Mouse (Mus musculus): ENCODE measurements around the gene Defb25. TPM values are rescaled to one million over a fixed set of nuclear protein-coding genes. Genes with fewer than 3 reads are reported as not detected.

Defb25 gene
- polyA plus RNA-seq, 1 experiment from 2014 or later, result 0.77 TPM

- Histone ChIP-seq H3K27me3 (no peaks in the 10 kb centered on the region), H3K4me2 (no peak overlapping the region), H3K4me1 (replicated peaks) (peaks cover 15% of the 10 kb centered on the region; the same call in 1 of the 2 replicates), H3K27ac (peak overlapping the region; percentile 57; the same call in 1 of the 2 replicates), H3K4me3 (no peak overlapping the region), H3K36me3 (no peaks in the 10 kb centered on the region), H3K9me3 (replicated peaks) (no peaks in the 10 kb centered on the region), H3K9ac (no peak overlapping the region)
- WGBS, result 40% methylated on average over 10 of the region's 10 CpGs
- ATAC-seq (replicated peaks; ENCODE audit: insufficient number of reproducible peaks, insufficient read depth, low FRiP score, low read depth), result peak; percentile 68
Observed at GRCm38 (mm10) chr2:152652901-152653620, 30.2 kb upstream of the Defb25 start.

GRCm38 (mm10) chr2:152639406-152640113 lies 16.7 kb upstream of the Defb25 start:
- H3K4me1 ChIP-seq (replicated peaks), result peaks cover 27% of the 10 kb centered on the region
- H3K9ac ChIP-seq, result 0 out of 2 replicates have a peak overlapping the region, but pooled peaks have one; percentile 23
- H3K9me3 ChIP-seq (replicated peaks), result no peaks in the 10 kb centered on the region
- H3K36me3 ChIP-seq, result no peaks in the 10 kb centered on the region
- 18% methylated on average over 11 of the region's 11 CpGs for WGBS
- H3K4me3 ChIP-seq, result no peak overlapping the region
- H3K27ac ChIP-seq, result peak overlapping the region; percentile 87
- H3K27me3 ChIP-seq, result 0 out of 2 replicates have a peak, but pooled peaks cover under 1% of the 10 kb centered on the region
- ATAC-seq (replicated peaks; ENCODE audit: insufficient number of reproducible peaks, insufficient read depth, low FRiP score, low read depth), result peak; percentile 11; the same call in 1 of the 2 replicates
- no peak overlapping the region for H3K4me2 ChIP-seq

DNA sequence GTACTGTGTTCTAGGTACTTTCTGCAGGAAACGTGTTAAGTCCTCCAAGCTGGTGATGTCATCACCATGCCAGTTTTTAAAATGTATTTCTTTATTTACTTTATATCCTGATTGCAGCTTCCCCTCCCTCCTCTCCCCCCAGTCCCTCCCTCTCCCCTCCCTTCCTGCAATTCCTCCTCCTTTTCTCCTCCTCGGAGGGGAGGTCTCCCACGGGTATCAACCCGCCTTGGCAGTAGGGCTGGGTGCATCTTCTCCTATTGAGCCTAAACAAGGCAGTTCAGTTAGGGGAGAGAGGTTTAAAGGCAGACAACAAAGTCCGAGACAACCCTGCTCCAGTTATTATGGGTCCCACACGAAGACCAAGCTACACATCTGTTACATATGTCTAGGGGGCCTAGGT lies 16.0 kb upstream of the Defb25 start:
- H3K9me3 ChIP-seq (replicated peaks), result no peaks in the 10 kb centered on the region
- WGBS, result 58% methylated on average over 6 of the region's 6 CpGs
- no peak for ATAC-seq (replicated peaks; ENCODE audit: insufficient number of reproducible peaks, insufficient read depth, low FRiP score, low read depth)
- H3K4me3 ChIP-seq, result no peak overlapping the region
- H3K4me2 ChIP-seq, result no peak overlapping the region
- 0 out of 2 replicates have a peak, but pooled peaks cover 5% of the 10 kb centered on the region for H3K27me3 ChIP-seq
- H3K36me3 ChIP-seq, result no peaks in the 10 kb centered on the region
- H3K4me1 ChIP-seq (replicated peaks), result peaks cover 32% of the 10 kb centered on the region
- H3K9ac ChIP-seq, result no peak overlapping the region
- peak overlapping the region; percentile 87 for H3K27ac ChIP-seq

- H3K4me1 ChIP-seq (replicated peaks), result peaks cover 43% of the 10 kb centered on the region
- 0 out of 2 replicates have a peak, but pooled peaks cover 5% of the 10 kb centered on the region for H3K27me3 ChIP-seq
- no peaks in the 10 kb centered on the region for H3K9me3 ChIP-seq (replicated peaks)
- ATAC-seq (replicated peaks; ENCODE audit: insufficient number of reproducible peaks, insufficient read depth, low FRiP score, low read depth), result no peak
- 82% methylated on average over 4 of the region's 4 CpGs for WGBS
- no peak overlapping the region for H3K4me3 ChIP-seq
- no peaks in the 10 kb centered on the region for H3K36me3 ChIP-seq
- H3K9ac ChIP-seq, result no peak overlapping the region
- H3K27ac ChIP-seq, result peak overlapping the region; percentile 87
- H3K4me2 ChIP-seq, result no peak overlapping the region
Observed at GRCm38 (mm10) chr2:152637381-152637780, 14.5 kb upstream of the Defb25 start.

GRCm38 (mm10) chr2:152637006-152637322 lies 14.1 kb upstream of the Defb25 start:
- no peak for ATAC-seq (replicated peaks; ENCODE audit: insufficient number of reproducible peaks, insufficient read depth, low FRiP score, low read depth)
- H3K4me1 ChIP-seq (replicated peaks), result peaks cover 46% of the 10 kb centered on the region

DNA sequence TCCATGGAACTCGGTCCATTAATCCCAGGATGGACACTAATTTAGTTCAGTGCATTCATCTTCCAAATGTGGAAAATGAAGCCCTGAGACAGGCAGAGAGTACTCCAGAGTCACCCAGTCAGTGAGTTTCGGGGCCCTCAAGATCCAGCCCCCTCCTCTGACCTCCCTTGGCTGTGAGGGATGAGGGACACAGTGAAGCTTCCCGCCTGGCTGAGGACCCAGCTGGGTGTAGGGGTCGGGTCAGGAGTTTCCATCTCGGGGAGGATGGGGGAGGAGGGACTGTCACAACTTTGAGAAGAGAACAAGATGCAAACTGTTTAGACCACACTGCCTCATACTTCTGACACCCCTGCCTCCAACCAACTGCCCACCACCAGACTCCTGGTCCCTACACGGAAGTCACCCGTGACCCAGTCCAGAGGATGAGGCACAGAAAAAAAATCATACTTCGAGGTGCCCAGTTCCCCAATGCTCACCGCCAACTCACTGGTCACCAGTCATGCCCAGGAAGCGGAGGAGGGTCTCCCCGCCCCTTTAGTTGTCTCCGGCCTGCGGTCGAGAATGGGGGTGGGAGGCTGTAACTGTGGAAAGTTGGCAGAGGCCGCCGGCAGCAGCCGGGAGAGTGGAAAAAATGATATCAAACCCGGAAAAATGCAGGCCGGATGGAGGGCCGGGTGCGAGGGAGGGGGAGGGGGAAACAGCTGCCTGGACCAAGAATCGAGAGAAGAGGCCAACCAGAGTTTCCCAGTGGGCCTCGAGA lies 13.6 kb upstream of the Defb25 start:
- 0 out of 2 replicates have a peak, but pooled peaks cover 5% of the 10 kb centered on the region for H3K27me3 ChIP-seq
- WGBS, result 44% methylated on average over 23 of the region's 23 CpGs
- H3K4me3 ChIP-seq, result no peak overlapping the region
- peak overlapping the region; percentile 87 for H3K27ac ChIP-seq
- no peak overlapping the region for H3K9ac ChIP-seq
- no peaks in the 10 kb centered on the region for H3K36me3 ChIP-seq
- no peak overlapping the region for H3K4me2 ChIP-seq
- no peaks in the 10 kb centered on the region for H3K9me3 ChIP-seq (replicated peaks)
- peaks cover 46% of the 10 kb centered on the region for H3K4me1 ChIP-seq (replicated peaks)
- peak; percentile 72 for ATAC-seq (replicated peaks; ENCODE audit: insufficient number of reproducible peaks, insufficient read depth, low FRiP score, low read depth)

More at GRCm38 (mm10) chr2:152637006-152637322, 14.1 kb upstream of the Defb25 start:
- H3K27me3 ChIP-seq, result 0 out of 2 replicates have a peak, but pooled peaks cover 5% of the 10 kb centered on the region
- H3K9ac ChIP-seq, result no peak overlapping the region
- 61% methylated on average over 6 of the region's 6 CpGs for WGBS
- no peaks in the 10 kb centered on the region for H3K36me3 ChIP-seq
- H3K4me2 ChIP-seq, result no peak overlapping the region
- peak overlapping the region; percentile 87 for H3K27ac ChIP-seq
- H3K4me3 ChIP-seq, result no peak overlapping the region
- no peaks in the 10 kb centered on the region for H3K9me3 ChIP-seq (replicated peaks)

- no peak overlapping the region for H3K9ac ChIP-seq
- H3K27me3 ChIP-seq, result 0 out of 2 replicates have a peak, but pooled peaks cover 5% of the 10 kb centered on the region
- peaks cover 40% of the 10 kb centered on the region for H3K4me1 ChIP-seq (replicated peaks)
- no peak overlapping the region for H3K4me2 ChIP-seq
- ATAC-seq (replicated peaks; ENCODE audit: insufficient number of reproducible peaks, insufficient read depth, low FRiP score, low read depth), result no peak
- H3K27ac ChIP-seq, result 0 out of 2 replicates have a peak overlapping the region, but pooled peaks have one; percentile 87
- H3K9me3 ChIP-seq (replicated peaks), result no peaks in the 10 kb centered on the region
- H3K36me3 ChIP-seq, result no peaks in the 10 kb centered on the region
- H3K4me3 ChIP-seq, result no peak overlapping the region
- WGBS, result 56% methylated on average over 29 of the region's 29 CpGs
Observed at GRCm38 (mm10) chr2:152634311-152634710, 11.5 kb upstream of the Defb25 start.

- no peak for ATAC-seq (replicated peaks; ENCODE audit: insufficient number of reproducible peaks, insufficient read depth, low FRiP score, low read depth)
- Histone ChIP-seq H3K9ac (peak overlapping the region; percentile 35), H3K36me3 (no peaks in the 10 kb centered on the region), H3K4me1 (replicated peaks) (peaks cover 39% of the 10 kb centered on the region), H3K4me3 (peak overlapping the region; percentile 22), H3K9me3 (replicated peaks) (no peaks in the 10 kb centered on the region), H3K27ac (peak overlapping the region; percentile 56), H3K4me2 (peak overlapping the region; percentile 50), H3K27me3 (peaks cover 6% of the 10 kb centered on the region; the same call in 1 of the 2 replicates)
- 23% methylated on average over 17 of the region's 17 CpGs for WGBS
Observed at GRCm38 (mm10) chr2:152633334-152633733, 10.5 kb upstream of the Defb25 start.

DNA sequence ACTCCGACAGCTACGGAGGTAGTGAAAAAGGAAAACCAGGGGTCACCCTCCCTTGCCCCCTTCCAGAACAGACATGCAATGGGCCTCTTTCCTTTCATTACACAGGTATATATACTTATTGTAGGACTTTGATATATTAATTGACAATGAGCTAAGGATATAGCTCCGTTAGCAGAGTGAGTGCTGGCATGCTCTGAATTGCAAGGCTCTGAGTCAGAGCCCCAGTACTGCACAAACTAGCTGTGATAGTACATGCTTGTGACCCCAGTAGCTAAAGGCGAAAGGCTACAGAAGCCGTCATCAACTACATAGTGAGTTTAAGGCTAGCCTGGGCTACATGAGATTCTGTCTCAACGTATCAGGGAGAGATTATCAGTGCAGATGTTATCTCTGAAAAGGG lies 7.1 kb upstream of the Defb25 start:
- Histone ChIP-seq H3K9ac (no peak overlapping the region), H3K27me3 (peaks cover 32% of the 10 kb centered on the region), H3K4me3 (no peak overlapping the region), H3K27ac (no peak overlapping the region), H3K4me1 (replicated peaks) (peaks cover 34% of the 10 kb centered on the region), H3K36me3 (no peaks in the 10 kb centered on the region), H3K9me3 (replicated peaks) (no peaks in the 10 kb centered on the region), H3K4me2 (peak overlapping the region; percentile 85; the same call in 1 of the 2 replicates)
- WGBS, result 73% methylated on average over 6 of the region's 6 CpGs
- no peak for ATAC-seq (replicated peaks; ENCODE audit: insufficient number of reproducible peaks, insufficient read depth, low FRiP score, low read depth)

- Histone ChIP-seq H3K36me3 (no peaks in the 10 kb centered on the region), H3K4me2 (peak overlapping the region; percentile 85), H3K9me3 (replicated peaks) (no peaks in the 10 kb centered on the region), H3K27me3 (peaks cover 32% of the 10 kb centered on the region), H3K4me1 (replicated peaks) (peaks cover 30% of the 10 kb centered on the region), H3K4me3 (peak overlapping the region; percentile 1; the same call in 1 of the 2 replicates), H3K9ac (0 out of 2 replicates have a peak overlapping the region, but pooled peaks have one; percentile 9), H3K27ac (no peak overlapping the region)
- 48% methylated on average over 3 of the region's 3 CpGs for WGBS
- no peak for ATAC-seq (replicated peaks; ENCODE audit: insufficient number of reproducible peaks, insufficient read depth, low FRiP score, low read depth)
Observed at GRCm38 (mm10) chr2:152629239-152629638, 6.4 kb upstream of the Defb25 start.

DNA sequence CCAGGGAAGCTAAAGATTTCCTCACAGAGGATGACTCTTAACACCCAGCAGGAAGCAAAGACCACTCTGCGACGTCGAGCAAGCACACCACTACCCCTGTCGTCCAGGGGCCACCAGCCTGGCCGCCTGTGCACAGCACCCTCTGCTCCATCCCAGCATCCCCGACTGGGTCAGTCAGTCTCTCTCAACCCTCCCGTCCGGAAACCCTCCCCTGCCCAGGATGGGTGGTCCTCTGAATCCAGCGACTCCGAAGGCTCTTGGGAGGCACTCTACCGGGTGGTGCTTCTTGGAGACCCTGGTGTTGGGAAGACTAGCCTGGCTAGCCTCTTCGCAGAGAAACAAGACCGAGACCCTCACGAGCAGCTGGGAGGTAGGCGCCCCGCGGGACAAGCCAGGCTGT lies 5.2 kb upstream of the Defb25 start:
- Histone ChIP-seq H3K4me2 (peak overlapping the region; percentile 85), H3K9me3 (replicated peaks) (no peaks in the 10 kb centered on the region), H3K4me3 (peak overlapping the region; percentile 49), H3K27me3 (peaks cover 33% of the 10 kb centered on the region), H3K27ac (no peak overlapping the region), H3K4me1 (replicated peaks) (peaks cover 21% of the 10 kb centered on the region), H3K36me3 (no peaks in the 10 kb centered on the region), H3K9ac (no peak overlapping the region)
- ATAC-seq (replicated peaks; ENCODE audit: insufficient number of reproducible peaks, insufficient read depth, low FRiP score, low read depth), result no peak
- WGBS, result 53% methylated on average over 17 of the region's 17 CpGs

Measured in heart, embryonic 15.5 days (tissue).